Mouse (Mus musculus) adrenal gland, adult (tissue): ENCODE data around the gene Gbp6.
A peak's percentile ranks its signal among the peaks of the same experiment; 100 is the strongest.
"Not testable (repeated sequence)": the region's sequence is repeated elsewhere in the genome, so short reads cannot be mapped to it uniquely, and the experiment has no call there.

ENCODE experiments used
- DNase-seq, 2 experiments: peaks; one replicate each; pipeline ENCODE4 v3.0.0; 2022 to 2023; ENCODE audit warnings: low spot score in 1 of 2; ENCODE audit not compliant: inconsistent age in 2 of 2

Gbp6 gene

GRCm38 (mm10) chr5:105293226-105294165 is at the start of gene Gbp6, which contains the start of gene Gm43302:
Gene Gbp6, minus strand, starts transcription at chr5:105293698.
Gene Gm43302, minus strand, starts transcription at chr5:105293695.
- peak; percentile 29 to 87 for DNase-seq

DNA sequence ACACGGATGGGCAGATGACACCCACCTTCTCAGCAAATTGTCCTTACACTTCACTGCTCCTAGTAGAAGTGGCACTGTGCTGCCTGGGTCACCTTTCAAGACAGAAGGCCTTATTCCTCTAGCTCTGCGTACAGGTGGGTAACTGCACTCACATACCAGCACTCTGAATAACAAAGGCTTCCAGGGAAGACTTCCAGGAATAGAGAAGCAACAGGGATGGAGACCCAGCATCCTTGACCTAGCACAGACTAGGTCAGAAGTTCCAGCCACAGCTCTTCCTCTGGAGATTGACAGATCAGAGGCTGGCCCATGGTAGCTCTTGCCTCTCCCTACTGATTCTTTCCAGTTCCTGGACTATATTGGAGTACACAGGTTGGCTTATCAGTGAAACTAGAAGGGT is 47.8 kb upstream of the Gbp6 start:
- DNase-seq: no peak

GRCm38 (mm10) chr5:105322543-105322942 is 29.0 kb upstream of the Gbp6 start:
- DNase-seq: peak in 1 of 2 experiments; percentile 67

DNA sequence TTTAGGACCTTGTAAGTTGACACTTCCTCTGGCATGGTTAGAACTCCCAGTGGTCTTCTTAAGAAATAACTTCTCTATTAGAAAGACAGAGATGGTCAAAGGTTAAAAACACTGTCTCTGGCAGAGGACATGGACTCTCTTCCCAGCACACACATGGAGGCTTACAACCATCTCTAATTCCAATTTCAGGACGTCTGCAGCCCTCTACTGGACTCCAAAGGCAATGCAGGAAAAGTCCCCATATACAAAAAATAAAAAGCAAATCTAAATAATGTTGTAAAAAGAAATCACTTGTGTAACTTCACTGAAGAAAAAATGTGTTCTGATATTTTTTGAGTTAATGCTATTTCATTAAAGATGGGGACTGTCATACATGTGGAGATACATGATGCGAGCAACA is 17.4 kb upstream of the Gbp6 start:
- no peak for DNase-seq

- not testable (repeated sequence) for DNase-seq
Measured at GRCm38 (mm10) chr5:105309148-105309547, 15.7 kb upstream of the Gbp6 start.

DNA sequence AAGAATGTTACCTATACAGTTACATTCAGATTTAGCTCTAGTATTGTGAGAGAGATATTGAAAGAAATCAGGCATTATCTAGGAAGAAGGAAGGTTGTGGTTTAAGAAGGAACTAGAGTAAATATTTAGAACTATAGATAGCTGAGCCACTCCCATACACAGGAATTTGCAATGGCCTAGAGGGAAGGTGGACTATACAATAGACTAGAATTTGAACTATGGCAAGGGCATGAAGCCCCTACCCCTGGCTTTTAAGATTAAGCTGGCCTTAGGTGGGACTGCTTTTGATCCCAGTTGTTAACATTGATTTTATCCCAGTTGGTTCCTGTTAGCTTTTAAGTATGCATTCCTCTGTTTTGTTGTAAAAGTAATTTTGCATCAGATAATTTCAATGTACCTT is 13.4 kb upstream of the Gbp6 start:
- DNase-seq: not testable (repeated sequence)

DNA sequence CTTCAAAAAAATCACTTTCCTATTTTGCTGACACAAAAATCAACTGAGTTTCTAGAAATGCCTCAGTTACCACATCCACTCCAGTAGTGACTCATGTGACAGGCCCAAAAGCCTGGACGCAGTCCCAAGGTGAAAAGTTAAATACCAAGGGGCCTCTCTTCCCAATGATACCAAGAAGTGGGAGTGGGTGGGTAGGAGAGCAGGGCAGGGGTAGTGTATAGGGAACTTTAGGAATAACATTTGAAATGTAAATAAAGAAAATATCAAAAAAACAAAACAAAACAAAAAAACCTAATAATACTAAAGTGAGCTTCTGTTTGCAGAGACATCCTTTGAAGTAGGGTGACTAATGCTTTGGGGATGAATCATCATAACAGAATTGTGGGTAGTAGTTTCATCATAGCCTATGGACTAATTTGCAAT is 12.7 kb upstream of the Gbp6 start:
- DNase-seq: peak; percentile 37 to 94

DNA sequence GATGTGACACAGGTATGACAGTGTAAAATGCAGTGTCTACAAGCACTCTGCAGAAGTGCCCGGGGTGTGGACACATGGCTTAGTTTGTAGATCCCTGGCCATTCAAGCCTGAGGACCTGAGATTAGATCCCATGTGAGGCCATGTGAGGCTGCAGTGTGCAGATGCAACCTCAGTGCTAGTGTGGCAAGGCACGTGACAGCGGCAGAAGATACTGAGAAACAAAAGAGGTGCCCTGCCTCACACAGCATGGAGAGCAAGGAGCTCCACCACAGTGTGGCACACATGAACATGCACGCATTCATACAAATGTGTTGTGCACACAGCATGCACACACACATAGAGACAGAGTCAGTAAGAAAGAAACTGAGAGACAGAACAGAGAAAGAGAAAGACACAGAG is 12.2 kb upstream of the Gbp6 start:
- DNase-seq: peak in 1 of 2 experiments; percentile 57

DNA sequence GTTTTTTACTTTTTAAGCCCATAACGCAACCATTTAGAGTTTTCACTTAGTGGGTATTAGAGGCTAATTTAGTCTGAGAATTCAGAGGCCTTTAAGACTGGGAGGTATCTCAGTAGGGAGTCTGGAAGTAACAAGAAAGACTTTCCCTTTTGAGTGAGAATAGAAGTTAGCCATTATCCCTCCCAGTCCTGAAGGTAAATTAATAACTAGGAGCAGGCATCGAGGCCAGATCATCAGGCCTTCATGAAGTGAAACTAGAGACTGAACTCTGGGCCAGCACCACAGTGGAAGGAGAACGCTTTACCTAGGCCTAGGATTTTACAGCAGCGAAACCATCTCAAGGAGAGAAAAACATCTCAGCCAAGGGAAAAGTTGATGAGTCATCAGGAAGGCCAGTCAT is 8.5 kb upstream of the Gbp6 start:
- no peak for DNase-seq

DNA sequence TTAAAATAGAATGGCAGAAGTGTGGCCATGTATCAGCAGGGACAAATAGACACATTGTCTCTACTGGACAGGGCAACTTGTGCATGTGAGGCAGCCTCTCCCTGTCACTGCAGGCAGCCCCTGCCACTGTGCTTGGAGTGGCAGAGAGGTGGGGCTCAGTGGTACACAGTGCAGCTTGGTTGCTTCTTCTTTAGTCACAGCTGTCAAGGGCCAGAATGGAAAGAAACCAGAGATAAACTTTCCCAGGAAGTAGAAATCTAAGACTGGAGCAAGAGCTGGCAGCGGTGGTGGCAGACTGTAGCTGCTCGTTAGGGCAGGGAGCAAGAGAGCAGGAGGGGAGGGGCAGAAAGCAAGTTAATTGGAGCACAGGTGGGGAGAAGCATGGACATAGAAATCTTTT is 8.0 kb upstream of the Gbp6 start:
- DNase-seq: no peak

- DNase-seq: no peak
Measured at GRCm38 (mm10) chr5:105295746-105296145, 2.2 kb upstream of the Gbp6 start.

DNA sequence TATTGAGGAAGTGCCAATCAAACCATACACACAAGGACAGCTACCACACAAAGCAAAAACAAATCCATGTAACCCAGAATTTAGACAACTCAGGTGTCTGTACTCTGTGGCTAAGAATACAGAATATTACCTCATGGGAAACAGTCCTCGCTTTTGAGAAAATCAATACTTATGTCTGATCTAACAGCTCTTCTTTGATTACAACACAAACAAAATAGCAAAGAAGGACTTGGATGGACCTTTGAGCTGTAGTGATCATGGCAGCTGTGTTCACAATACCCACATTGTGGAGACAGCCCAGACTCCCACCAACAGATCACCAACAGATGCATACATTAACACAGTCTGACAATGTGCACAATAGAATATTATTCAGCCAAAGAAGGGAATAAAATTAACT is 1.0 kb downstream of the Gbp6 start:
- DNase-seq: no peak

DNA sequence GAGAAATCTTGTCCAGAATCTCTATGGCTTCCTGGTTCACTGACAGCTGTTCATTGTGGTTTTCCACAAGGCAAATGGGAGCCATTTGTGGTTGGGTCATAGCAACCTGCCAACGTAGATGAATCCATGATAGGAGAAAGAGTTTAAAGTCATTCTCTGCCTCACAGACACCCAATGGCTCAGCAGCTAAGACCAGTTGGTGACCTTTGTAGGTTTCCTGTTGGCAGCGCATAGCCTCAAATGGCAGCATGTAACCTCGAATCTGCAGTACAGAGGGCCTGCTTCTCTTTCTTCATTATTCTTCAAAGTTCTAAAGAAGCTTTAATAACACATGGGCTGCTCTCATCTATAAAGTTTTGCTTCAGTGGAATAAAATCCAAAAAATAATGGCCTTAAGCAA is 2.6 kb downstream of the Gbp6 start:
- not testable (repeated sequence) for DNase-seq

DNA sequence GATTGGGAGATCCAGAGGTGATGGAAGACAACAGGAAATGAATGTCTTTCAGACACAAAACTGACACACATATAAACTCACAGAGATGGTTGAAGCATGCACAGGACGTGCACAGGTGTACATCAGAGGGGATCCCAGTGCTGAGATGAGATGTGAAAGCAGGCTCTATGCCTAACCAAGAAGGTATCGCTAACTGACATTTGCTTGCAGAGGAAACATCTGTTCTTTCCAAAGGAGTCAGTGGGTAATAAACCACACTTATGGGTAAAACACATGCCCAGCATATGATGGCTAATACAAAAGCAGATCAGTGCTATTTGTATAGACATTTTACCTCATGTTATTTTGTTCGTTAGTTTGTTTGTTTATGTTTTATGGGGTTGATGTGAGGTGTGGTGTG is 32.8 kb downstream of the Gbp6 start:
- DNase-seq: not testable (repeated sequence)

DNA sequence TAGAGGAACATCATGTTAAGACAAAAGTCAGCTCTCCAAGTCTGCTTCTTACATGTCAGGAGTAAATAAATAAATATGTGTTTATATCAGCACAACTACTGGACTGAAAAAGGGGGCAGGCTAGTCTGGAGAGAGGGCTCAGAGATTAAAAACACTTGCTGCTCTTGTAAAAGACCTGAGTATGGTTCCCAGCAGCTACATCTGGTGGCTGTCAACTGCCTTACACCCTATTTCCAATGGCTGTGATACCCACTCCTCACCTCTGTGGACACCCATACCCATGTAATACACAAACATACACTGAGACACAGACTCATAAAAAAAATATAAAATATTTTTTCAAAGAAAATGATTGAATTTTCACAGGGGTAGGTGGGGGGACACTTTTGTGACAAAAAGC is 41.0 kb downstream of the Gbp6 start:
- no peak for DNase-seq

- DNase-seq: not testable (repeated sequence)
Measured at GRCm38 (mm10) chr5:105244741-105245140, 48.8 kb downstream of the Gbp6 start.

DNA sequence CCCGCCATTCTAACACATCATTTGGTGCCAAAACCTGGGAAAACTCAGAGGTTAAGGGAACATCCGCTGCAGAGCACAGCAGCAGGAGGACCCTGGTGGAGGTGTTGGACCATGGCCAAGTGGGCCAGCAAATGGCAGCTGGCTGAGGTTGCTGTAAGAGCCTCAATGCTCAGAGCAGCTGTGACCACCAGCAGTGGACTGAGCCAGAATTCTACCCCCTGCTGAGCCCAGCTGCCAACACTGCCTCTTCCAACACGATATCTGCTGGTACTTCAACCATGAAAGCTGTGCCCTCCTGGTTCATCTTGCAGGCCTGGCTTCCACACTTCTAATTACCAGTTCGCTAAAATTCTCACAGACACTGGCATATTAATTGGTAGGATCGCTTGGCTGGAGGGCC is 52.5 kb downstream of the Gbp6 start:
- DNase-seq: not testable (repeated sequence)

DNA sequence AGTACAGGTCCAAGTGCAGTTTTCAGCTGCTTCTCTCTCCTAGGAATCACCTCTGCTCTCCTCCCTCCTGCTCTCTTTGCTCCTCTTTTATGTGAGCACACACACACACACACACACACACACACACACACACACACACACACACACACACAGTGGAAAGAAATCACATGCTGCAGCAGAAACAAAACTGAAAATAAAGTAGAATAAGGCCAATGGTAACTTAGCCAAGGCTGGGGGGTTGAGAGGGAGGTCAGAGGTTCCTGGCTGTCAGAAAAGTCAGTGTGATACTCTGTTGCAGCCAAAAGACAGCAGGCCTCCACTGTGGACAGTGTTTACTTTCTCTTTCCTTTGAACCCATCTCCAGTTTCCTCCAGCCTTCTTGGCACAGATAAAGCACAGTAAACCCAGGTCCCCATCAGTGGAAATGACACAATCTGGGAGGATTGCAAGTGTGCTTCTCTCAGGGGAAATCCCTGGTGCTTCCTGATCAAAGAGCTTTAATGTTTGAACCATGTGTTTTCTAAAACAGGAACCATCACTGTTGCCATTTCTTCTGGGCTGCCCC is 53.9 kb downstream of the Gbp6 start, which contains the start of gene Gbp10:
TSS of gene Gbp10 (minus strand) at position 51 of the 565 bp plus-strand sequence.
- peak; percentile 4 to 43 for DNase-seq

DNA sequence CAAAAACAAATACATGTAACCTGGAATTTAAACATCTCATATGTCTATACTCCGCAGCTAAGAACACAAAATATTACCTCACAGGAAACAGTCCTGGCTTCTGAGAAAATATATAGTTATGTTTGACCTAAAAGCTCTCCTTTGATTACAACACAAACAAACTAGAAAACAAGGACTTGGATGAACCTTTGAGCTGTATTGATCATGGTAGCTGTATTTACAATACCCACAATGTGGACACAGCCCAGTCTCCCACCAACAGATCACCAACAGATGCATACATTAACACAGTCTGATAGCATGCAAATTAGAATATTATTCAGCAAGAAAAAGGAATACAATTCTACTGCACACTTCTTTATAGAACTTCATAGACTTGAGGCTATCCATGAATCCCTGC is 55.1 kb downstream of the Gbp6 start:
- DNase-seq: not testable (repeated sequence)

DNA sequence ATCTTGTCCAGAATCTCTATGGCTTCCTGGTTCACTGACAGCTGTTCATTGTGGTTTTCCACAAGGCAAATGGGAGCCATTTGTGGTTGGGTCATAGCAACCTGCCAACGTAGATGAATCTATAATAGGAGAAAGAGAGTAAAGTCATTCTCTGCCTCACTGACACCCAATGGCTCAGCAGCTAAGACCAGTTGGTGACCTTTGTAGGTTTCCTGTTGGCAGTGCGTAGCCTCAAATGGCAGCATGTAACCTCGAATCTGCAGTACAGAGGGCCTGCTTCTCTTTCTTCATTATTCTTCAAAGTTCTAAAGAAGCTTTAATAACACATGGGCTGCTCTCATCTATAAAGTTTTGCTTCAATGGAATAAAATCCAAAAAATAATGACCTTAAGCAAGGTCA is 57.5 kb downstream of the Gbp6 start:
- DNase-seq: not testable (repeated sequence)
